Mouse (Mus musculus) forebrain, embryonic 12.5 days (tissue): ENCODE measurements around the gene Ociad2. TPM values are rescaled to one million over a fixed set of nuclear protein-coding genes. Genes with fewer than 3 reads are reported as not detected.

ENCODE experiments used
- ATAC-seq: fragments of 200-750 bp; cut with Nextera tagmentation; 2 replicates; pipeline ENCODE4 v1.8.0; 2017; ENCODE audit warnings: moderate TSS enrichment; ENCODE audit not compliant: low FRiP score
- H3K27ac ChIP-seq: fragments of 300-500 bp; sonication (generic); 2 replicates; pipeline ENCODE4 v1.5.1; 2016; ENCODE audit warnings: mild to moderate bottlenecking
- H3K27me3 ChIP-seq: fragments of 300-500 bp; sonication (generic); 2 replicates; pipeline ENCODE4 v1.6.1; 2016; ENCODE audit warnings: mild to moderate bottlenecking
- H3K36me3 ChIP-seq: fragments of 300-500 bp; sonication (generic); replicated peaks from 2 replicates; pipeline ENCODE4 v1.6.1; 2016; ENCODE audit warnings: mild to moderate bottlenecking
- H3K4me1 ChIP-seq: fragments of 300-500 bp; sonication (generic); 2 replicates; pipeline ENCODE4 v1.6.1; 2016
- H3K4me2 ChIP-seq: fragments of 300-500 bp; sonication (generic); 2 replicates; pipeline ENCODE4 v1.6.1; 2016; ENCODE audit warnings: mild to moderate bottlenecking, moderate library complexity
- H3K4me3 ChIP-seq: fragments of 300-500 bp; sonication (generic); replicated peaks from 2 replicates; pipeline ENCODE4 v1.5.1; 2016; ENCODE audit warnings: mild to moderate bottlenecking
- H3K9ac ChIP-seq: fragments of 300-500 bp; sonication (generic); 2 replicates; pipeline ENCODE4 v1.6.1; 2016; ENCODE audit warnings: mild to moderate bottlenecking
- H3K9me3 ChIP-seq: fragments of 300-500 bp; sonication (generic); 2 replicates; pipeline ENCODE4 v1.6.1; 2016
- WGBS: fragments of 180-500 bp; shearing (Covaris S2); methylation state at CpG from one replicate; pipeline ENCODE4 v1.1.7; 2016; 5-methylcytosine and 5-hydroxymethylcytosine counted together
- polyA plus RNA-seq: library from polyadenylated mRNA; unstranded; fragments of >200 nt; fragmentation: Nextera tagmentation; extraction: Ambion mirVana; gene quantifications from 2 replicates; pipeline ENCODE4 v1.2.1, GENCODE M21; 2016

Gene Ociad2
- polyA plus RNA-seq, 1 experiment from 2014 or later, result 12.1 TPM

DNA sequence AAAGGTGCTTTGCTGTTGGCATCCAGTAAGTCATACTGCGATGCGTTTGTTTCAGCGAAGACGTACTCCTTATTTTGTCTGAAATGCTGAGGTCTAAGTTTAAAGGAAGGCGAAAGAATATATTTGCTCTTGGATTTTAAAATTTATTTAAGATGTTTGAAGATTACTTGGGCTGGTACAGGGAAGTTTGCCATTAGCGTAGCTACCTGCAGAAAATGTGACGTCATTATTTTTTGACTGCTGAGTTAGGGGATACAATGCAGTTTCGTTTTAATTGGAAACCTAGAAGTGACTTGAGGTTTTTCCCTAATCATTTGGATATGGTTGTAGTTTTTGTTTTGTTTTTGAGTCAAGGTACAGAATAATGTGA lies 47.4 kb downstream of the Ociad2 start:
- peak overlapping the region; percentile 73 for H3K4me2 ChIP-seq
- no peak overlapping the region for H3K27ac ChIP-seq
- peak overlapping the region; percentile 85 for H3K9ac ChIP-seq
- no peaks in the 10 kb centered on the region for H3K27me3 ChIP-seq
- peaks cover 8% of the 10 kb centered on the region for H3K4me1 ChIP-seq
- peak overlapping the region; percentile 90 for H3K4me3 ChIP-seq
- H3K36me3 ChIP-seq, result peaks cover 25% of the 10 kb centered on the region
- no peaks in the 10 kb centered on the region for H3K9me3 ChIP-seq
- 15% methylated on average over 8 of the region's 8 CpGs for WGBS
- ATAC-seq, result no peak

DNA sequence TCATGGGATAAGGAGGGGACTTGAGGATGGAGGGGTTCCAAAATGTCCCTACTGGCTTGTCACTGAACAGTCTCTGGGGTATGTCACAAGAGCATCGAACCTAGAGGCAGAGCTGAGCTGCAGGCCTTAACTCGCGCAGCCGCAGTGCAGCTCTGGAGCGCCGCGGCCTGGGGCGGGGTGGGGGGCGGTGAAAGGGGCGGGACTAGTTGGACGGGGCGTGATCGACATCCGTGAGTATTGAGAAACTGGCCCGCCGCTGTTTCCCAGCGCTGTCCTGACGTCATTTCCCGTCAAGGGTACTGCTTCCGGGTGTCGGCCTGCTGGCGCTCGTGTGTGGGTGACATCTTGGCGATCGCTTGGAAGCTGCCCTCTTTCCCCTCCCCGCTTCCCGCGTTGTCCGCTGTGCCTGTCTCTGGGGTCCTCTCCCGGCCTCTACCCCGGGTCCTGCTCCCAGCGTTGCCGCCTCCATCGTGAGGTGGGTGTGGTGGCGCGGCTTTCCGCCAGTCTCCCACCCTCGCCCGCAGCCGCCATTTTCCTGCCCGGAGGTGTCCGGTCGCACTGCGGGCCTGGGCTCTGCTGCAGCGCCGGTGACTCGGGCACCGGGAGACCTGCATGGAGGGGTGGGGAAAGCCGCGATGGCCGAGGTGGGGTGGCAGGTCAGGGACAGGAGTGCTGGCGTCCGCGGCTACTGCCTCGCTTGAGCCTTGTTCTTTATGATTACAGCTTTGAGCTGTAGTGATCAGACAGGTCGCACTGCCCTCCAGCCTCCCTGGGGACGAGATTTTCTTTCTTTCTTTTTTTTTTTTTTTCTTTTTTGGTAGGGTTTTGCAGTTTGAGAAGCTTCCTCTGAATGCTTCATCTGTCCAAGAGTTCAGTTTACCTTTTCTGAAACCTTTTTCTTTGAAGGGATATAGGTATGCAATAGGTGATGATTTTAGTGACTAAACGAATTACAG lies 48.0 kb downstream of the Ociad2 start, which contains the start of gene Ociad1:
Gene Ociad1 (plus strand): TSS at position 283 of the 956 bp plus-strand sequence.
- Histone ChIP-seq H3K4me1 (peaks cover 8% of the 10 kb centered on the region), H3K9ac (peak within 1 kb of the TSS; percentile 85), H3K27ac (peak within 1 kb of the TSS; percentile 85), H3K4me2 (peak within 1 kb of the TSS; percentile 73), H3K9me3 (no peaks in the 10 kb centered on the region), H3K27me3 (no peaks in the 10 kb centered on the region), H3K4me3 (peak within 1 kb of the TSS; percentile 90), H3K36me3 (peaks cover 22% of the 10 kb centered on the region)
- under 1% methylated on average over 53 of the region's 58 CpGs for WGBS
- ATAC-seq, result peak; percentile 99

- 59% methylated on average over 2 of the region's 2 CpGs for WGBS
- H3K4me1 ChIP-seq, result peaks cover 8% of the 10 kb centered on the region
- ATAC-seq, result no peak
These were observed 50.9 kb downstream of the Ociad2 start for GRCm38 (mm10) chr5:73289900-73290299.

DNA sequence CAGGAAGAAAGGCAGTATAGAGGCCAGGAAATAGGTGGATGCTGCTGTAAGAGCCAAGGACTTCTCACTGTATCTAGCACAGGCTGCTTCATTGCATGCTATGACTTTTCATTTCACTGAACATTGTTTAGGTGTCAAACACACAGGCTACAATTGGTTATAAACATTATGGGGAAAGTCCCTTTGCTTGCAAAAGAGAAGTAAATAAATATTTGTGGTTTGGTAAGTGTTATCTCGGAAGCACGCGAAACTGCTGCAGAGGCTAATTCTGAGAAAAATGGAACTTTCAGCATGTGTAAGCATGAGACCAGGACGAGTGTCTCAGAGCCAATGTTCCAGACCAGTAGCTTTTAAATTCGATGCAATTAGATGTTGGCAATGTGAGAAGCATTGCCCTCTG lies 54.2 kb downstream of the Ociad2 start:
- H3K9ac ChIP-seq, result no peak overlapping the region
- ATAC-seq, result no peak
- H3K27ac ChIP-seq, result no peak overlapping the region
- H3K4me3 ChIP-seq, result no peak overlapping the region
- no peaks in the 10 kb centered on the region for H3K9me3 ChIP-seq
- no peaks in the 10 kb centered on the region for H3K36me3 ChIP-seq
- WGBS, result 84% methylated on average over 5 of the region's 5 CpGs
- H3K4me2 ChIP-seq, result no peak overlapping the region
- no peaks in the 10 kb centered on the region for H3K4me1 ChIP-seq
- no peaks in the 10 kb centered on the region for H3K27me3 ChIP-seq

More at GRCm38 (mm10) chr5:73289900-73290299, 50.9 kb downstream of the Ociad2 start:
- H3K27ac ChIP-seq, result no peak overlapping the region
- H3K4me3 ChIP-seq, result no peak overlapping the region
- no peak overlapping the region for H3K4me2 ChIP-seq
- H3K36me3 ChIP-seq, result peaks cover 2% of the 10 kb centered on the region; the same call in 1 of the 2 replicates
- no peaks in the 10 kb centered on the region for H3K27me3 ChIP-seq
- H3K9me3 ChIP-seq, result no peaks in the 10 kb centered on the region
- H3K9ac ChIP-seq, result no peak overlapping the region

- 87% methylated on average over 3 of the region's 3 CpGs for WGBS
- ATAC-seq, result no peak
- no peak overlapping the region for H3K27ac ChIP-seq
- H3K4me1 ChIP-seq, result no peaks in the 10 kb centered on the region
- no peak overlapping the region for H3K4me3 ChIP-seq
- H3K36me3 ChIP-seq, result no peaks in the 10 kb centered on the region
- no peaks in the 10 kb centered on the region for H3K9me3 ChIP-seq
- H3K4me2 ChIP-seq, result no peak overlapping the region
- H3K9ac ChIP-seq, result no peak overlapping the region
- no peaks in the 10 kb centered on the region for H3K27me3 ChIP-seq
These were observed 55.3 kb downstream of the Ociad2 start for GRCm38 (mm10) chr5:73285470-73285978.

DNA sequence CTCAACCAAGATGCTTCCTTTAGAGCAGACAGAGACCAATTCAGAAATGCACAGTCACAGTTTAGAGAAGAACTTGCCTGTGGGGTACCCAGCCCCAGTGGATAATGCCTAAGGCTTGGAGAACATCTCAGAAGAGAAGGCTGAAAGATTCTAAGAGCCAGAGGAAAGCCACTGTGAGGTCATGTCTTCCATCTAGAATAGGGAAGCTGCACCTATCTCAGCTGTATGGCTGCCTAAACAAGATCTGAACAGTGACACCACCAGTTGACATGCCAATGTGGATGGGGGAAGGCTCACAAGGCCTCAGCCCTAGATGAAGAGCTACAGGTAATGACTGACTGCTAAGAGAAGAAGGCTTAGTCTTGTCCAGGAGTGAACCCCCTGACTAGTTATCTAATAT lies 56.8 kb downstream of the Ociad2 start:
- Histone ChIP-seq H3K4me1 (peaks cover 7% of the 10 kb centered on the region), H3K36me3 (no peaks in the 10 kb centered on the region), H3K27ac (no peak overlapping the region), H3K9ac (no peak overlapping the region), H3K9me3 (no peaks in the 10 kb centered on the region), H3K4me3 (no peak overlapping the region), H3K4me2 (no peak overlapping the region), H3K27me3 (no peaks in the 10 kb centered on the region)
- no peak for ATAC-seq

DNA sequence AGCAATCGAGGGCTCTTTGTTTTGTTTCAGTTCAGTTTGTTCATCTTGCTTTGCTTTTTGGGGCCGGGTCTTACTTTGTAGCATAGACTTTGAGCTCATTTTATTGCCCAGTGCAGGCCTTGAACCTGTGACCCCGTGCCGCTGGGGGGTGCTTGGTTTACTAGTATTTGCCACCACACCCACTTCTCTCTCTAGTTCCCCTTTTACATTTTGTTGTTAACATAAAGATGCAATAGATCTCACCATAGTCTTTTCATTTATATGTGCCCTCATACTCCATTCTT lies 60.3 kb downstream of the Ociad2 start:
- no peak overlapping the region for H3K4me2 ChIP-seq
- 77% methylated on average over 4 of the region's 4 CpGs for WGBS
- no peak overlapping the region for H3K4me3 ChIP-seq
- no peaks in the 10 kb centered on the region for H3K27me3 ChIP-seq
- no peak for ATAC-seq
- H3K9me3 ChIP-seq, result no peaks in the 10 kb centered on the region
- H3K4me1 ChIP-seq, result peaks cover 7% of the 10 kb centered on the region
- H3K27ac ChIP-seq, result no peak overlapping the region
- no peaks in the 10 kb centered on the region for H3K36me3 ChIP-seq
- no peak overlapping the region for H3K9ac ChIP-seq

DNA sequence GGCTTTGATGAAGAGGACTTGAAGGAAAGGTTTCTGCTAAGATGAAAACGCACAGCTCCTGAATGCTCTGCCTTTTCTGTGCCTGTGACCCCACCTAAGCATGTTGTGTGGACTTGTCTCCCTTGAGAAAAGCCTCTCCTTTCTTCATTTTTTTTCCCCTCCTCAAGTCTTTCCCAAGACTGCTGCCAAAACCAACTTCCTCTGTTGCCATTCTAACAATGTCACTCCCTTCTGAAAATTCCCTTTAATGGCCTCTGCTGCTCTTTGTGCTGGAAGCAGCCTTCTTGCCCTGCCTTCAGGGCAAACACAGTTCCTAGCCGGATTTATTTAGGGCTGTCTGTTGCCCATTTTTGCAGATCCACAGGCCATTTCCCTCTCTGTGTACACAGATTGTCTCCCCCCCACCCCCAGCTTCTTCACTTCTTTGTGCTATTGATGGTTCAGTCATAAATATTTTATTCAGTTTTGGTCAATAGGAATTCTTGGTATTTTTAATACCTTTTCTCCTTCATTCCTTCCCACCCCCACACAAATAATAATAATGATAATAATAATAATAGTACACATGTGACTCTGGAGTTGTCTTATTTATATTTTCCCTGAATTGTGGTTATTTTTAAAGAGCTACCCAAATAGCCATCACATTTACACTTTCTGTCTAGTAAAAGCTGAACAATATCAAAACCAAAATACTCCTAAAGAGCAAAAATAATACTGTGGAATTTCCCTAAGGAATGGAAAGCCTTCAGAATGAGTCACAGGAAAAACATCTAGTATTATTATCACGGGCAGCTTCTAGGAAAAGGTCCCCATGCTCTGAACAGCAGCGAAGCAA lies 60.9 kb downstream of the Ociad2 start:
- no peaks in the 10 kb centered on the region for H3K27me3 ChIP-seq
- no peaks in the 10 kb centered on the region for H3K36me3 ChIP-seq
- no peak overlapping the region for H3K4me2 ChIP-seq
- H3K4me3 ChIP-seq, result no peak overlapping the region
- no peak for ATAC-seq
- H3K4me1 ChIP-seq, result peaks cover 7% of the 10 kb centered on the region
- H3K9me3 ChIP-seq, result no peaks in the 10 kb centered on the region
- H3K27ac ChIP-seq, result no peak overlapping the region
- WGBS, result 57% methylated on average over 4 of the region's 4 CpGs
- H3K9ac ChIP-seq, result no peak overlapping the region

DNA sequence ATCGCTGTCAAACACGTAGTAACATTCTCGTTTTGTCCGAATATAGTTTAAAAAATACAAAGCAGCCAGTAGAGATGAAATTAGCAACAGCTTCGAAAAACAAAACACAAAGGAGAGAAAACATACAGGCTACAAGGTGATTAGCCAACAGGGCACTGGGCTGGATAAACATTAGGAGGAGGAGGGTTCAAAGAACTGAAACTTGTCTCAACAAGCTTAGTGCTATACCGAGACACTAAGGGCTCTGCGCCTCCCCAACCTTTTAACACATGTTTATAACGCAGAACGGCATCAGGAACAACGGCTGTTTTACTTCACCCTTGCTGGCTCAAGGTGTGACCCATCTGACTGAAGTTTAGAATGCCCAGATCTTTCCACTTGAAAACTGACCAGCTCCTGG lies 61.6 kb downstream of the Ociad2 start:
- no peaks in the 10 kb centered on the region for H3K27me3 ChIP-seq
- no peak overlapping the region for H3K4me2 ChIP-seq
- WGBS, result 76% methylated on average over 10 of the region's 10 CpGs
- no peak overlapping the region for H3K27ac ChIP-seq
- H3K36me3 ChIP-seq, result no peaks in the 10 kb centered on the region
- H3K4me3 ChIP-seq, result no peak overlapping the region
- no peak for ATAC-seq
- no peak overlapping the region for H3K9ac ChIP-seq
- peaks cover 7% of the 10 kb centered on the region for H3K4me1 ChIP-seq
- H3K9me3 ChIP-seq, result no peaks in the 10 kb centered on the region

DNA sequence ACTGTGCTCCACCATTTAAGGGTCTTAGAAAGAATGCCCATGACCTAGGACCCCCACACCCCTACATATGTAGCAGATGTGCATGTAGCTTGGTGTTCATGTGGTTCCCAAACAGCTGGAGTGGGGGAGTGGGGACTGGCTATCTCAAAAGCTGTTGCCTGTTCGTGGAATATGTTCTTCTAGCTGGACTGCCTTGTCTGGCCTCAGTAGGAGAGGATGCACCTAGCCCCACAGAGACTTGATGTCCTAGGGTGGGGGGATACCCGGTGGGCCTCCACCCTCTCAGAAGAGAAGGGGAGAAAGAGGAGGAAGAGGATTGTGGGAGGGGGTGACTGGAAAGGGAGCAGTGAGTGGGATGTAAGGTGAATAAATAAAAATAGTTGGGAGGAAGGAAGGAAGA lies 65.9 kb downstream of the Ociad2 start:
- WGBS, result 89% methylated on average over 2 of the region's 2 CpGs
- Histone ChIP-seq H3K4me2 (no peak overlapping the region), H3K27me3 (no peaks in the 10 kb centered on the region), H3K9ac (no peak overlapping the region), H3K4me3 (no peak overlapping the region), H3K9me3 (no peaks in the 10 kb centered on the region), H3K4me1 (peaks cover 17% of the 10 kb centered on the region), H3K36me3 (no peaks in the 10 kb centered on the region), H3K27ac (no peak overlapping the region)
- no peak for ATAC-seq

DNA sequence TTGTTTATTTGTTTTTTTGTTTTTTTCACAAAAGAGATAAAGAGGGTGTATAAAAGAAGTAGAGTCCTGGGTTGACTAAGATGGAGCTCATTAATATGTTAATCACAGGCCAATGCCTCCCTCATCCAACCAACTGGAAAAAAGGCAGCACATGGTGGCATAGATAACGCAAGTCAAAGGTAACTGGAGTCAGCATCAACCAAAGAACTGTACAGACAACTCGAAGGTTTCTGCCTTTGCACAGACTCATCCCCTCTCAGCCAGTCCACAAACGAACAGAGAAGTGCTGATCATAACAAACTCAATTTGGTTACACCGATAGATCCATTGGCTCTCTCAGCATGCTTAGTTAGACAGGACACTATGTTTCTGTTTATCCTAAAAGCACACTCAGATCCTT lies 67.7 kb downstream of the Ociad2 start:
- H3K4me2 ChIP-seq, result no peak overlapping the region
- no peaks in the 10 kb centered on the region for H3K27me3 ChIP-seq
- H3K27ac ChIP-seq, result no peak overlapping the region
- no peaks in the 10 kb centered on the region for H3K9me3 ChIP-seq
- ATAC-seq, result no peak
- WGBS, result 70% methylated on average over 4 of the region's 4 CpGs
- H3K4me3 ChIP-seq, result no peak overlapping the region
- no peak overlapping the region for H3K9ac ChIP-seq
- H3K36me3 ChIP-seq, result no peaks in the 10 kb centered on the region
- peaks cover 11% of the 10 kb centered on the region; the same call in 1 of the 2 replicates for H3K4me1 ChIP-seq
